Mouse (Mus musculus) right cerebral cortex, postnatal 14 days (tissue): Measurements from ENCODE around the gene Gm28038.

Experiments
- DNase-seq: peaks from one replicate; pipeline ENCODE4 v3.0.0; 2022

The Gm28038 gene

GRCm38 (mm10) chr2:30280743-30281142 is at the start of gene Gm28038:
Gene Gm28038 (plus strand): TSS chr2:30281043.
- DNase-seq, result no peak

- no peak for DNase-seq
These were observed 45.2 kb upstream of the Gm28038 start for GRCm38 (mm10) chr2:30235593-30235992.

- DNase-seq, result no peak
These were observed 44.2 kb upstream of the Gm28038 start for GRCm38 (mm10) chr2:30236426-30237198.

GRCm38 (mm10) chr2:30237199-30237880 is 43.5 kb upstream of the Gm28038 start, which contains the start of gene Lrrc8a:
Gene Lrrc8a (plus strand): TSS chr2:30237715.
- peak; percentile 100 for DNase-seq

- peak; percentile 78 for DNase-seq
These were observed 43.0 kb upstream of the Gm28038 start for GRCm38 (mm10) chr2:30237881-30238280.

- DNase-seq, result no peak
These were observed 41.9 kb upstream of the Gm28038 start for GRCm38 (mm10) chr2:30238906-30239465.

GRCm38 (mm10) chr2:30239777-30240176 is 41.1 kb upstream of the Gm28038 start:
- no peak for DNase-seq

- DNase-seq, result no peak
These were observed 40.6 kb upstream of the Gm28038 start, which contains the start of gene Gm28035 for GRCm38 (mm10) chr2:30240267-30240666. Gene Gm28035 (plus strand): TSS chr2:30240567.

- no peak for DNase-seq
These were observed 38.3 kb upstream of the Gm28038 start for GRCm38 (mm10) chr2:30242509-30242908.

GRCm38 (mm10) chr2:30243391-30243790 is 37.5 kb upstream of the Gm28038 start:
- no peak for DNase-seq

GRCm38 (mm10) chr2:30244595-30245178 is 36.2 kb upstream of the Gm28038 start:
- DNase-seq, result no peak

GRCm38 (mm10) chr2:30247036-30247435 is 33.8 kb upstream of the Gm28038 start:
- no peak for DNase-seq

- DNase-seq, result no peak
These were observed 33.2 kb upstream of the Gm28038 start for GRCm38 (mm10) chr2:30247681-30248080.

GRCm38 (mm10) chr2:30249182-30249581 is 31.7 kb upstream of the Gm28038 start:
- DNase-seq, result no peak

GRCm38 (mm10) chr2:30250166-30251128 is 30.4 kb upstream of the Gm28038 start:
- no peak for DNase-seq

- no peak for DNase-seq
These were observed 29.3 kb upstream of the Gm28038 start for GRCm38 (mm10) chr2:30251417-30252104.

GRCm38 (mm10) chr2:30252521-30252920 is 28.3 kb upstream of the Gm28038 start:
- DNase-seq, result no peak

GRCm38 (mm10) chr2:30253809-30254208 is 27.0 kb upstream of the Gm28038 start:
- no peak for DNase-seq

- no peak for DNase-seq
These were observed 25.0 kb upstream of the Gm28038 start for GRCm38 (mm10) chr2:30255631-30256395.

GRCm38 (mm10) chr2:30256616-30257350 is 24.1 kb upstream of the Gm28038 start:
- no peak for DNase-seq
